In the genomic region with DNA sequence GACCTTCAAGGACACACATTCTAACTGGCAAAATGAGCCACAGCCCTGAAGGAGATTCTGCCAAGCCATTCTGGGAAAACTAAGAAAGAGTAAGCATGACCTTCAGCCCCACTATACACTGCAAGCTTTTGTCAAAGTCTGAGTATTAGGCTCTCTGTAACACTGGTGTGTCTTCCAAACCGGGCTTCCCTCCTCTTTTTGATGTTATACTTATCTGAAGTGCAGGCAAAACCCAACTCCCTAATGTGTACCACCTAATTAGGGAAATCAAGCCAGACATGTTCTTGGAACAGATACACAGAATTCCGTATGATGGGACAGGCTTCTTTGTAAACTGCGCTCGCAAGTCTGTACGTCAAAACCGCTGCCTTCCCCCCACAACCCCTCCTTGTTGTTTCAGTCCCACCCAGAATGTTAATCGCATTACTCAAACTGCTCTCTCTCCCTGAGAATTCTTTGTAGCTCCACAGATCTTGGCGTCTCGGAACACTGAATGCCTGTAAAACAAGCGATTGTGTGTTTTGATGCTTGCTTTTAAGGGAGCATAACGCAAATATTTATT, we compare ENCODE assay signal across 19 mouse cellular contexts. TPM values are rescaled to one million over a fixed set of nuclear protein-coding genes. Genes with fewer than 3 reads are reported as not detected.
DNase-seq lines count a peak whose midpoint lies in the region; ATAC-seq and TF ChIP-seq lines count a peak whose summit lies in the region.
"Had no signal": no experiment of that assay in that cellular context is flagged by ENCODE, and none has a peak within 500 bp of the region (broad histone marks: within the 10 kb centered on the region; RNA-seq: fewer than 3 reads in every experiment).

No protein-coding gene starts in this region.

- no peak overlapping the region; the same call in 1 of the 2 replicates for H3K4me3 ChIP-seq in hindbrain, embryonic 16.5 days (ENCODE audit: low read length)
- no peak overlapping the region for H3K4me3 ChIP-seq in hindbrain, embryonic 10.5 days
- no peak overlapping the region for H3K4me3 ChIP-seq in midbrain, embryonic 11.5 days (ENCODE audit: low read depth, low read length)
- H3K4me3 ChIP-seq in midbrain, embryonic 10.5 days = no peak overlapping the region
- H3K4me3 ChIP-seq in forebrain, embryonic 14.5 days (ENCODE audit: low read depth, low read length) = no peak overlapping the region
- no peak overlapping the region for H3K4me3 ChIP-seq in midbrain, postnatal 0 days (ENCODE audit: low read depth, low read length)
- H3K4me3 ChIP-seq: heart, embryonic 10.5 days; limb, embryonic 10.5 days; stomach, embryonic 15.5 days had no signal

- H3K36me3 ChIP-seq in hindbrain, embryonic 16.5 days (ENCODE audit: control insufficient read depth, insufficient read depth, low read length) = no peaks in the 10 kb centered on the region
- no peaks in the 10 kb centered on the region for H3K36me3 ChIP-seq in hindbrain, embryonic 10.5 days
- H3K36me3 ChIP-seq in midbrain, embryonic 11.5 days (ENCODE audit: control insufficient read depth, insufficient read depth, low read length) = no peaks in the 10 kb centered on the region
- no peaks in the 10 kb centered on the region for H3K36me3 ChIP-seq in midbrain, embryonic 10.5 days
- H3K36me3 ChIP-seq in forebrain, embryonic 14.5 days (ENCODE audit: control insufficient read depth, insufficient read depth, low read length) = no peaks in the 10 kb centered on the region
- no peaks in the 10 kb centered on the region for H3K36me3 ChIP-seq in midbrain, postnatal 0 days (ENCODE audit: insufficient read depth, low read length)
- H3K36me3 ChIP-seq: heart, embryonic 10.5 days; limb, embryonic 10.5 days; stomach, embryonic 15.5 days had no signal

- no peaks in the 10 kb centered on the region for H3K27me3 ChIP-seq in hindbrain, embryonic 16.5 days (replicated peaks; ENCODE audit: control insufficient read depth, insufficient read depth, low read length)
- H3K27me3 ChIP-seq in hindbrain, embryonic 10.5 days (ENCODE audit: insufficient read depth, poor library complexity, severe bottlenecking) = no peaks in the 10 kb centered on the region
- no peaks in the 10 kb centered on the region for H3K27me3 ChIP-seq in midbrain, embryonic 11.5 days (ENCODE audit: control insufficient read depth, insufficient read depth, low read length)
- H3K27me3 ChIP-seq in midbrain, embryonic 10.5 days (ENCODE audit: low read depth, poor library complexity, severe bottlenecking) = no peaks in the 10 kb centered on the region
- H3K27me3 ChIP-seq in forebrain, embryonic 14.5 days (replicated peaks; ENCODE audit: control insufficient read depth, insufficient read depth, low read length) = no peaks in the 10 kb centered on the region
- H3K27me3 ChIP-seq in midbrain, postnatal 0 days (ENCODE audit: insufficient read depth, low read length) = no peaks in the 10 kb centered on the region
- H3K27me3 ChIP-seq: stomach, embryonic 15.5 days had no signal

- ATAC-seq in hindbrain, embryonic 16.5 days = no peak
- ATAC-seq in midbrain, embryonic 11.5 days (ENCODE audit: low FRiP score) = no peak
- ATAC-seq in forebrain, embryonic 14.5 days = peak; percentile 57
- no peak for ATAC-seq in midbrain, postnatal 0 days (ENCODE audit: low FRiP score)

- no peak overlapping the region for H3K27ac ChIP-seq in hindbrain, embryonic 16.5 days (ENCODE audit: low read depth, low read length)
- H3K27ac ChIP-seq in hindbrain, embryonic 10.5 days = no peak overlapping the region
- no peak overlapping the region for H3K27ac ChIP-seq in midbrain, embryonic 11.5 days (ENCODE audit: low read depth, low read length)
- no peak overlapping the region for H3K27ac ChIP-seq in midbrain, embryonic 10.5 days (replicated peaks)
- no peak overlapping the region for H3K27ac ChIP-seq in forebrain, embryonic 14.5 days (ENCODE audit: low read depth, low read length)
- no peak overlapping the region for H3K27ac ChIP-seq in midbrain, postnatal 0 days (ENCODE audit: low read depth, low read length)
- H3K27ac ChIP-seq: heart, embryonic 10.5 days; limb, embryonic 10.5 days; stomach, embryonic 15.5 days had no signal

- TF ChIP-seq CTCF in midbrain, postnatal 0 days (IDR thresholded peaks at IDR 0.05) = no peak

- peak overlapping the region; percentile 37 for H3K4me2 ChIP-seq in hindbrain, embryonic 16.5 days (ENCODE audit: low read length)
- H3K4me2 ChIP-seq in midbrain, embryonic 11.5 days = no peak overlapping the region
- peak overlapping the region; percentile 40 for H3K4me2 ChIP-seq in forebrain, embryonic 14.5 days (ENCODE audit: low read length)
- peak overlapping the region; percentile 13; the same call in 1 of the 2 replicates for H3K4me2 ChIP-seq in midbrain, postnatal 0 days (ENCODE audit: low read depth, low read length, poor library complexity, severe bottlenecking)
- H3K4me2 ChIP-seq: liver, embryonic 11.5 days; stomach, embryonic 15.5 days had no signal

- no peak overlapping the region for H3K9ac ChIP-seq in hindbrain, embryonic 16.5 days (ENCODE audit: low read depth, low read length)
- H3K9ac ChIP-seq in midbrain, embryonic 11.5 days (ENCODE audit: low read length) = no peak overlapping the region
- no peak overlapping the region for H3K9ac ChIP-seq in forebrain, embryonic 14.5 days (ENCODE audit: low read length)
- H3K9ac ChIP-seq in midbrain, postnatal 0 days (replicated peaks; ENCODE audit: low read length, poor library complexity, severe bottlenecking) = no peak overlapping the region
- H3K9ac ChIP-seq: stomach, embryonic 15.5 days had no signal

- DNase-seq in hindbrain, embryonic 10.5 days (ENCODE audit: low spot score) = no peak
- peak; percentile 78 for DNase-seq in midbrain, embryonic 11.5 days (ENCODE audit: low spot score, missing footprints)
- DNase-seq in midbrain, embryonic 10.5 days (ENCODE audit: low spot score) = no peak
- peak; percentile 83 for DNase-seq in forebrain, embryonic 14.5 days (ENCODE audit: low spot score)
- DNase-seq in midbrain, postnatal 0 days (ENCODE audit: low spot score) = no peak
- no peak for DNase-seq in urinary bladder, postnatal 10 days (ENCODE audit: low spot score)
- no peak for DNase-seq in kidney, adult 9 months
- DNase-seq: cerebellum, postnatal 14 days; gastrocnemius, postnatal 25 days; heart, postnatal 14 days; lung, postnatal 14 days; right cerebral cortex, postnatal 14 days had no signal

- no peaks in the 10 kb centered on the region for H3K4me1 ChIP-seq in hindbrain, embryonic 16.5 days (ENCODE audit: control insufficient read depth, insufficient read depth, low read depth, low read length)
- 0 out of 2 replicates have a peak, but pooled peaks cover 3% of the 10 kb centered on the region for H3K4me1 ChIP-seq in hindbrain, embryonic 10.5 days (replicated peaks)
- no peaks in the 10 kb centered on the region for H3K4me1 ChIP-seq in midbrain, embryonic 11.5 days (ENCODE audit: control insufficient read depth, insufficient read depth, low read length)
- peaks cover 6% of the 10 kb centered on the region; the same call in 1 of the 2 replicates for H3K4me1 ChIP-seq in midbrain, embryonic 10.5 days
- peaks cover 8% of the 10 kb centered on the region for H3K4me1 ChIP-seq in forebrain, embryonic 14.5 days (ENCODE audit: control insufficient read depth, insufficient read depth, low read length)
- H3K4me1 ChIP-seq in midbrain, postnatal 0 days (ENCODE audit: insufficient read depth, low read length) = no peaks in the 10 kb centered on the region
- H3K4me1 ChIP-seq: heart, embryonic 10.5 days; limb, embryonic 10.5 days; stomach, embryonic 15.5 days had no signal

- H3K9me3 ChIP-seq in hindbrain, embryonic 16.5 days (ENCODE audit: control insufficient read depth, low read length) = no peaks in the 10 kb centered on the region
- peaks cover 9% of the 10 kb centered on the region; the same call in 1 of the 2 replicates for H3K9me3 ChIP-seq in hindbrain, embryonic 10.5 days
- peaks cover 3% of the 10 kb centered on the region; the same call in 1 of the 2 replicates for H3K9me3 ChIP-seq in midbrain, embryonic 11.5 days (ENCODE audit: control insufficient read depth, low read length)
- H3K9me3 ChIP-seq in midbrain, embryonic 10.5 days (replicated peaks) = peaks cover 7% of the 10 kb centered on the region
- H3K9me3 ChIP-seq in forebrain, embryonic 14.5 days (replicated peaks; ENCODE audit: control insufficient read depth, low read length) = peaks cover 3% of the 10 kb centered on the region; the same call in 1 of the 2 replicates
- H3K9me3 ChIP-seq in midbrain, postnatal 0 days (ENCODE audit: low read length) = no peaks in the 10 kb centered on the region
- H3K9me3 ChIP-seq: limb, embryonic 10.5 days; stomach, embryonic 15.5 days had no signal

- WGBS in hindbrain, embryonic 16.5 days = 37% methylated on average over 11 of the region's 11 CpGs
- whole genome bisulfite sequencing in hindbrain, embryonic 10.5 days = 70% methylated on average over 11 of the region's 11 CpGs
- WGBS in midbrain, embryonic 11.5 days = 69% methylated on average over 11 of the region's 11 CpGs
- 73% methylated on average over 11 of the region's 11 CpGs for WGBS in midbrain, embryonic 10.5 days
- 9% methylated on average over 11 of the region's 11 CpGs for WGBS in forebrain, embryonic 14.5 days
- 34% methylated on average over 11 of the region's 11 CpGs for WGBS in midbrain, postnatal 0 days

RNA-seq across cellular contexts. Expression of gene Tmem132d, which starts 14.6 kb away (rescaled TPM):
- 3.0 and 4.7 TPM in 2 replicates for polyA plus RNA-seq in hindbrain, embryonic 16.5 days (2015; fragmentation: Nextera tagmentation; extraction: Ambion mirVana)
- 0.36 and 0.54 TPM in 2 replicates for polyA plus RNA-seq in hindbrain, embryonic 10.5 days (2016; fragmentation: Nextera tagmentation; extraction: Ambion mirVana)
- 0.23 and 0.36 TPM in 2 replicates for polyA plus RNA-seq in midbrain, embryonic 11.5 days (2014; fragmentation: Nextera tagmentation; extraction: Ambion mirVana)
- 0.28 and 0.37 TPM in 2 replicates for polyA plus RNA-seq in midbrain, embryonic 10.5 days (2016; fragmentation: Nextera tagmentation; extraction: Ambion mirVana)
- 0.86 and 1.1 TPM in 2 replicates for polyA plus RNA-seq in forebrain, embryonic 14.5 days (2014; fragmentation: Nextera tagmentation; extraction: Ambion mirVana)
- total RNA-seq in midbrain, postnatal 0 days (2014; rRNA removed) = 14.7 and 16.9 TPM in 2 replicates
- 3.3 and 4.0 TPM in 2 replicates for polyA plus RNA-seq in midbrain, postnatal 0 days (2015; fragmentation: Nextera tagmentation; extraction: Ambion mirVana)
- polyA plus RNA-seq: C2C12; liver, embryonic 11.5 days; spleen, adult 2 months had no signal

Comparison
In these comparisons a context has a peak if more than half of its experiments do, and no peak if none do; other contexts are left out.
1. DNase-seq: peak in midbrain, embryonic 11.5 days (single experiment) and forebrain, embryonic 14.5 days (single experiment); none in hindbrain, embryonic 10.5 days (single experiment), midbrain, embryonic 10.5 days (single experiment), midbrain, postnatal 0 days (single experiment), urinary bladder, postnatal 10 days (single experiment) and kidney, adult 9 months (single experiment).